Mouse (Mus musculus): ENCODE data around the gene Rbp7. TPM values are rescaled to one million over a fixed set of nuclear protein-coding genes. Genes with fewer than 3 reads are reported as not detected.

Gene Rbp7
- total and polyA plus RNA-seq, 2 experiments from 2014 or later = 2.2 to 64.1 TPM

- Histone ChIP-seq H3K9ac (replicated peaks; ENCODE audit: low read depth, low read length) (no peak overlapping the region), H3K27me3 (ENCODE audit: control insufficient read depth, insufficient read depth, low read length) (no peaks in the 10 kb centered on the region), H3K4me1 (ENCODE audit: control insufficient read depth, insufficient read depth) (no peaks in the 10 kb centered on the region), H3K36me3 (replicated peaks; ENCODE audit: control insufficient read depth, insufficient read depth, low read length) (no peaks in the 10 kb centered on the region), H3K4me3 (ENCODE audit: low read depth, low read length) (peak overlapping the region; percentile 1; the same call in 1 of the 2 replicates), H3K4me2 (ENCODE audit: low read depth, low read length) (peak overlapping the region; percentile 24), H3K9me3 (replicated peaks; ENCODE audit: control insufficient read depth, low read length) (no peaks in the 10 kb centered on the region), H3K27ac (ENCODE audit: low read depth) (no peak overlapping the region)
- no peak for TF ChIP-seq EP300 (IDR thresholded peaks at IDR 0.05; ENCODE audit: low read depth)
- TF ChIP-seq CTCF (IDR thresholded peaks at IDR 0.05; ENCODE audit: low read depth) = no peak
- no peak for ATAC-seq (ENCODE audit: insufficient read depth, low read depth)
- DNase-seq (ENCODE audit: low spot score) = no peak
- WGBS = 78% methylated on average over 17 of the region's 17 CpGs
Observed at GRCm38 (mm10) chr4:149454263-149454662, 515 bp downstream of the Rbp7 start.

GRCm38 (mm10) chr4:149453656-149454055, 1.1 kb downstream of the Rbp7 start:
- Histone ChIP-seq H3K27ac (ENCODE audit: low read depth) (no peak overlapping the region), H3K9ac (replicated peaks; ENCODE audit: low read depth, low read length) (no peak overlapping the region), H3K4me1 (ENCODE audit: control insufficient read depth, insufficient read depth) (no peaks in the 10 kb centered on the region), H3K27me3 (ENCODE audit: control insufficient read depth, insufficient read depth, low read length) (no peaks in the 10 kb centered on the region), H3K36me3 (replicated peaks; ENCODE audit: control insufficient read depth, insufficient read depth, low read length) (no peaks in the 10 kb centered on the region), H3K4me2 (ENCODE audit: low read depth, low read length) (0 out of 2 replicates have a peak overlapping the region, but pooled peaks have one; percentile 24), H3K9me3 (replicated peaks; ENCODE audit: control insufficient read depth, low read length) (no peaks in the 10 kb centered on the region), H3K4me3 (ENCODE audit: low read depth, low read length) (no peak overlapping the region)
- no peak for ATAC-seq (ENCODE audit: insufficient read depth, low read depth)
- DNase-seq (ENCODE audit: low spot score) = no peak
- 79% methylated on average over 4 of the region's 4 CpGs for WGBS
- peak; percentile 56 for TF ChIP-seq CTCF (IDR thresholded peaks at IDR 0.05; ENCODE audit: low read depth)
- no peak for TF ChIP-seq EP300 (IDR thresholded peaks at IDR 0.05; ENCODE audit: low read depth)

- Histone ChIP-seq H3K36me3 (replicated peaks; ENCODE audit: control insufficient read depth, insufficient read depth, low read length) (no peaks in the 10 kb centered on the region), H3K4me3 (ENCODE audit: low read depth, low read length) (no peak overlapping the region), H3K4me2 (ENCODE audit: low read depth, low read length) (no peak overlapping the region), H3K9ac (replicated peaks; ENCODE audit: low read depth, low read length) (no peak overlapping the region), H3K9me3 (replicated peaks; ENCODE audit: control insufficient read depth, low read length) (no peaks in the 10 kb centered on the region), H3K4me1 (ENCODE audit: control insufficient read depth, insufficient read depth) (peaks cover 8% of the 10 kb centered on the region; the same call in 1 of the 2 replicates), H3K27me3 (ENCODE audit: control insufficient read depth, insufficient read depth, low read length) (no peaks in the 10 kb centered on the region), H3K27ac (ENCODE audit: low read depth) (no peak overlapping the region)
- TF ChIP-seq EP300 (IDR thresholded peaks at IDR 0.05; ENCODE audit: low read depth) (no peak), CTCF (IDR thresholded peaks at IDR 0.05; ENCODE audit: low read depth) (no peak)
- WGBS = 64% methylated on average over 3 of the region's 3 CpGs
- no peak for ATAC-seq (ENCODE audit: insufficient read depth, low read depth)
- no peak for DNase-seq (ENCODE audit: low spot score)
Observed at GRCm38 (mm10) chr4:149450636-149451035, 4.1 kb downstream of the Rbp7 start.

- Histone ChIP-seq H3K36me3 (replicated peaks; ENCODE audit: control insufficient read depth, insufficient read depth, low read length) (no peaks in the 10 kb centered on the region), H3K27ac (ENCODE audit: low read depth) (peak overlapping the region; percentile 85), H3K4me3 (ENCODE audit: low read depth, low read length) (no peak overlapping the region), H3K27me3 (ENCODE audit: control insufficient read depth, insufficient read depth, low read length) (no peaks in the 10 kb centered on the region), H3K4me1 (ENCODE audit: control insufficient read depth, insufficient read depth) (peaks cover 14% of the 10 kb centered on the region; the same call in 1 of the 2 replicates), H3K9ac (replicated peaks; ENCODE audit: low read depth, low read length) (no peak overlapping the region; the same call in 1 of the 2 replicates), H3K4me2 (ENCODE audit: low read depth, low read length) (no peak overlapping the region), H3K9me3 (replicated peaks; ENCODE audit: control insufficient read depth, low read length) (no peaks in the 10 kb centered on the region)
- no peak for ATAC-seq (ENCODE audit: insufficient read depth, low read depth)
- 35% methylated on average over 1 of the region's 1 CpGs for WGBS
- TF ChIP-seq CTCF (IDR thresholded peaks at IDR 0.05; ENCODE audit: low read depth) = no peak
- TF ChIP-seq EP300 (IDR thresholded peaks at IDR 0.05; ENCODE audit: low read depth) = no peak
- no peak for DNase-seq (ENCODE audit: low spot score)
Observed at GRCm38 (mm10) chr4:149446309-149446708, 8.5 kb downstream of the Rbp7 start.

GRCm38 (mm10) chr4:149445868-149446267, 8.9 kb downstream of the Rbp7 start:
- 6% methylated on average over 11 of the region's 11 CpGs for WGBS
- no peaks in the 10 kb centered on the region for H3K27me3 ChIP-seq (ENCODE audit: control insufficient read depth, insufficient read depth, low read length)
- peak overlapping the region; percentile 85 for H3K27ac ChIP-seq (ENCODE audit: low read depth)
- H3K36me3 ChIP-seq (replicated peaks; ENCODE audit: control insufficient read depth, insufficient read depth, low read length) = no peaks in the 10 kb centered on the region
- TF ChIP-seq EP300 (IDR thresholded peaks at IDR 0.05; ENCODE audit: low read depth) = no peak
- TF ChIP-seq CTCF (IDR thresholded peaks at IDR 0.05; ENCODE audit: low read depth) = no peak
- ATAC-seq (ENCODE audit: insufficient read depth, low read depth) (peak; percentile 46; the same call in 1 of the 2 replicates), DNase-seq (ENCODE audit: low spot score) (peak; percentile 60)
- H3K4me2 ChIP-seq (ENCODE audit: low read depth, low read length) = peak overlapping the region; percentile 54
- H3K4me1 ChIP-seq (ENCODE audit: control insufficient read depth, insufficient read depth) = peaks cover 14% of the 10 kb centered on the region; the same call in 1 of the 2 replicates
- H3K9ac ChIP-seq (replicated peaks; ENCODE audit: low read depth, low read length) = peak overlapping the region; percentile 10; the same call in 1 of the 2 replicates
- H3K9me3 ChIP-seq (replicated peaks; ENCODE audit: control insufficient read depth, low read length) = no peaks in the 10 kb centered on the region
- H3K4me3 ChIP-seq (ENCODE audit: low read depth, low read length) = peak overlapping the region; percentile 30

Measured in heart, postnatal 0 days (tissue).